Mouse (Mus musculus) mammary gland, adult 2 months (tissue): ENCODE measurements around the gene Pde4b. TPM values are rescaled to one million over a fixed set of nuclear protein-coding genes. Genes with fewer than 3 reads are reported as not detected.

Source experiments
- polyA plus RNA-seq: library from polyadenylated mRNA; depleted of rRNA; stranded (reverse); fragments of >200 nt; gene quantifications from 2 replicates; pipeline ENCODE4 v1.2.3, GENCODE M21; 2012; ENCODE audit warnings: low replicate concordance; rRNA removed

The Pde4b gene
- polyA plus RNA-seq: 9.6 and 22.1 TPM in 2 replicates

GRCm38 (mm10) chr4:102087091-102087565, at the start of gene Pde4b:
Pde4b (plus strand) TSS chr4:102087543.

Other genes with a start within 250 kb of the Pde4b start
- gene B020004J07Rik, start 243.5 kb upstream of the Pde4b start, polyA plus RNA-seq: not detected in 2 replicates
- not detected in 2 replicates for gene C130073F10Rik, start 193.8 kb upstream of the Pde4b start, polyA plus RNA-seq
- not detected in 2 replicates for gene Gm12800, start 178.4 kb upstream of the Pde4b start, polyA plus RNA-seq
- not detected in 2 replicates for gene Gm12794, start 147.1 kb upstream of the Pde4b start, polyA plus RNA-seq
- not detected in 2 replicates for gene Gm12790, start 106.5 kb upstream of the Pde4b start, polyA plus RNA-seq
- gene Gm12789, start 100.9 kb upstream of the Pde4b start, polyA plus RNA-seq: not detected in 2 replicates